In the genomic region with DNA sequence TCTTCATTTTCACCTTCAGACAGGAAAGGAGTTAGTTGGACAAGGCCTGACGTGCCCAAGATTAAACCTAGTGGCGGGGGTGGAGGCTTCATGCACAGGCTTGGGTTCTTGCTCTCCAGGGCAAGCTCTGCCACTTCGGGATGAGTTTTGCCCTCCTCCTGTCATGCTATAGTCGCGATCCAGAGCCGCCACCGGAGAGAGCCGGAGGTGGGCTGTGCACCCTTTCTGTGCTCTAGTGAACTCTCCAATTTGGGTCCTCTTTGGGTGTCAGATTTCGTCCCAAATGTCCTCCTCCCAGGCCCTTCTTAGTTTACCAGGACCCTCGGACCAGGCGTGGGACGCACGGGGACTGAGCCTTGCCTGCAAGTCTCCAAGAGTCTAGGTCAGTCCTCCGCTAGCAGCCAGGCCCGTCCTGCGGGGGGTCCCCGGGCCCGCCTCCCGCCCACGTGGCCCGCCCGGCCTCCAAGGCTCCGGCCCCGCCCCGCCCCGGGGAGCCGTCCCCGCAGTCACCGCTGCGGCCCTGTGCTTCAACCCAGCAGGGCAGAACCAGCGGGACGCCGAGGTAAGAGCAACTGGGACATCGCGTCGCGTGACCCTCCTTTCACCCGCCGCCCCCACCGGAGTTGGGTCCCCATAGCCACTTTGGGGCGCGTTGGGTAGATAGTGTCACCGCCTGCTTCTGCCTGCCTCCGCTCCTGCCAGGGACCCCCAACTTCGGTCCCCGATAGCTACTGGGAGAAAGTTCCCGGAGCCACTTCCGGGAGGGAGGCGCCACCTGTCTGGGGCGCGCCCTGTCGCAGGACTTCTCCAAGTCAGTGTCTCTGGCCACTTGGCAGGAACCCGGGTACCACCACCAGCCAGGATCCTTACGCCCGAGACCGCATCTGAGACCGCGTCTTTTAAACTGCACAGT, we compare ENCODE assay signal across 8 mouse cellular contexts. TPM values are rescaled to one million over a fixed set of nuclear protein-coding genes. Genes with fewer than 3 reads are reported as not detected.
A peak's percentile ranks its signal among the peaks of the same experiment; 100 is the strongest.
DNase-seq lines count a peak whose midpoint lies in the region; ATAC-seq and TF ChIP-seq lines count a peak whose summit lies in the region.

Gene Arhgef3 (plus strand): TSS at position 538 of the 913 bp plus-strand sequence.

- peak within 1 kb of the TSS; percentile 96 for H3K4me2 ChIP-seq in intestine, postnatal 0 days (replicated peaks; ENCODE audit: low read depth)
- H3K4me2 ChIP-seq in midbrain, embryonic 16.5 days (ENCODE audit: low read length), result peak within 1 kb of the TSS; percentile 99

- no peak for TF ChIP-seq POLR2A in cerebellum, adult 2 months (IDR thresholded peaks at IDR 0.05; ENCODE audit: borderline replicate concordance, insufficient read depth, low read length)
- TF ChIP-seq POLR2A in thymus, adult 2 months (IDR thresholded peaks at IDR 0.05; ENCODE audit: control insufficient read depth, extremely low read depth, insufficient read depth, low read length, poor library complexity), result no peak

- H3K36me3 ChIP-seq in intestine, postnatal 0 days (ENCODE audit: control insufficient read depth, insufficient read depth), result no peaks in the 10 kb centered on the region
- H3K36me3 ChIP-seq in midbrain, embryonic 16.5 days (ENCODE audit: control insufficient read depth, insufficient read depth, low read length), result no peaks in the 10 kb centered on the region
- no peaks in the 10 kb centered on the region for H3K36me3 ChIP-seq in thymus, adult 2 months (ENCODE audit: control insufficient read depth, insufficient read depth, low read length)

- peak; percentile 64 for ATAC-seq in common myeloid progenitor, adult 5-6 weeks (replicated peaks; ENCODE audit: low read depth, poor library complexity, severe bottlenecking)
- ATAC-seq in intestine, postnatal 0 days, result peak; percentile 78
- ATAC-seq in midbrain, embryonic 16.5 days, result peak; percentile 71

- whole genome bisulfite sequencing in cerebellum, adult 2 months, result 2% methylated on average over 58 of the region's 58 CpGs
- 1% methylated on average over 57 of the region's 58 CpGs for WGBS in intestine, postnatal 0 days
- WGBS in midbrain, embryonic 16.5 days, result under 1% methylated on average over 58 of the region's 58 CpGs
- WGBS in thymus, adult 2 months, result 4% methylated on average over 58 of the region's 58 CpGs

- no peaks in the 10 kb centered on the region for H3K9me3 ChIP-seq in intestine, postnatal 0 days (ENCODE audit: control insufficient read depth)
- H3K9me3 ChIP-seq in midbrain, embryonic 16.5 days (replicated peaks; ENCODE audit: control insufficient read depth, low read length, poor library complexity, severe bottlenecking), result no peaks in the 10 kb centered on the region

- H3K9ac ChIP-seq in intestine, postnatal 0 days (ENCODE audit: low read depth, low read length), result peak within 1 kb of the TSS; percentile 60
- peak within 1 kb of the TSS; percentile 59 for H3K9ac ChIP-seq in midbrain, embryonic 16.5 days (ENCODE audit: low read depth, low read length)

- no peak within 1 kb of the TSS for H3K27ac ChIP-seq in cerebellum, adult 2 months (ENCODE audit: insufficient read depth, low read length)
- H3K27ac ChIP-seq in intestine, postnatal 0 days (ENCODE audit: low read depth, low read length), result no peak within 1 kb of the TSS; the same call in 1 of the 2 replicates
- no peak within 1 kb of the TSS for H3K27ac ChIP-seq in midbrain, embryonic 16.5 days (ENCODE audit: low read length)
- no peak within 1 kb of the TSS for H3K27ac ChIP-seq in thymus, adult 2 months (ENCODE audit: control insufficient read depth, insufficient read depth, low read length)

- DNase-seq in cerebellum, adult 2 months, result peak; percentile 12 to 28
- DNase-seq in cerebellum, adult 9-10 months, result no peak
- DNase-seq in heart, adult 11 months, result peak; percentile 98
- peak; percentile 56 for DNase-seq in liver
- peak; percentile 42 for DNase-seq in thymus, adult 2 months

- no peaks in the 10 kb centered on the region for H3K27me3 ChIP-seq in cerebellum, adult 2 months (ENCODE audit: control insufficient read depth, insufficient read depth, low read length)
- H3K27me3 ChIP-seq in intestine, postnatal 0 days (replicated peaks; ENCODE audit: control insufficient read depth, insufficient read depth, low read length), result no peaks in the 10 kb centered on the region
- H3K27me3 ChIP-seq in midbrain, embryonic 16.5 days (ENCODE audit: control insufficient read depth, insufficient read depth, low read depth, low read length), result peaks cover 23% of the 10 kb centered on the region
- no peaks in the 10 kb centered on the region; the same call in 1 of the 2 replicates for H3K27me3 ChIP-seq in thymus, adult 2 months (ENCODE audit: control insufficient read depth, insufficient read depth, low read length)

- peak within 1 kb of the TSS; percentile 41 for H3K4me3 ChIP-seq in cerebellum, adult 2 months (replicated peaks; ENCODE audit: insufficient read depth, low read depth, low read length)
- H3K4me3 ChIP-seq in intestine, postnatal 0 days (ENCODE audit: low read depth, low read length), result peak within 1 kb of the TSS; percentile 71
- H3K4me3 ChIP-seq in midbrain, embryonic 16.5 days (ENCODE audit: low read depth, low read length), result peak within 1 kb of the TSS; percentile 55
- H3K4me3 ChIP-seq in thymus, adult 2 months (ENCODE audit: control insufficient read depth, insufficient read depth, low read length), result peak within 1 kb of the TSS; percentile 56

- TF ChIP-seq CTCF in cerebellum, adult 2 months (IDR thresholded peaks at IDR 0.05; ENCODE audit: borderline replicate concordance, insufficient read depth, low read depth, low read length), result no peak
- TF ChIP-seq CTCF in intestine, postnatal 0 days (IDR thresholded peaks at IDR 0.05; ENCODE audit: low read depth), result peak; percentile 49
- TF ChIP-seq CTCF in thymus, adult 2 months (IDR thresholded peaks at IDR 0.05; ENCODE audit: borderline replicate concordance, control insufficient read depth, extremely low read depth, insufficient read depth, low read length, poor library complexity), result no peak

- peaks cover 8% of the 10 kb centered on the region for H3K4me1 ChIP-seq in cerebellum, adult 2 months (ENCODE audit: control insufficient read depth, insufficient read depth, low read length)
- H3K4me1 ChIP-seq in intestine, postnatal 0 days (replicated peaks; ENCODE audit: control insufficient read depth, insufficient read depth, low read length), result peaks cover 5% of the 10 kb centered on the region; the same call in 1 of the 2 replicates
- H3K4me1 ChIP-seq in midbrain, embryonic 16.5 days (ENCODE audit: control insufficient read depth, insufficient read depth, low read length), result peaks cover 11% of the 10 kb centered on the region
- H3K4me1 ChIP-seq in thymus, adult 2 months (replicated peaks; ENCODE audit: control insufficient read depth, insufficient read depth, low read length), result peaks cover 10% of the 10 kb centered on the region

RNA-seq across cellular contexts. Expression of gene Arhgef3, which starts in this region (rescaled TPM):
- 54.5 and 54.8 TPM in 2 replicates for polyA plus RNA-seq in cerebellum, adult 2 months (2012; rRNA removed)
- 23.1 and 24.1 TPM in 2 replicates for total RNA-seq in common myeloid progenitor, adult 5-6 weeks (2017)
- 10.0 and 12.2 TPM in 2 replicates for polyA plus RNA-seq in intestine, postnatal 0 days (2015; fragmentation: Nextera tagmentation; extraction: Ambion mirVana)
- 7.8 and 10.8 TPM in 2 replicates for polyA plus RNA-seq in midbrain, embryonic 16.5 days (2015; fragmentation: Nextera tagmentation; extraction: Ambion mirVana)
- 16.8 and 17.0 TPM in 2 replicates for polyA plus RNA-seq in thymus, adult 2 months (2012; rRNA removed)
